Mouse (Mus musculus) testis, adult 2 months (tissue): ENCODE results near the gene Bglap.

Source experiments
- CTCF ChIP-seq: fragments of 200-500 bp; IDR thresholded peaks from 2 replicates; pipeline ENCODE4 v1.5.1; 2012; ENCODE audit warnings: low read depth, mild to moderate bottlenecking, inconsistent platforms, low read length, moderate library complexity; ENCODE audit not compliant: control insufficient read depth, insufficient read depth, insufficient replicate concordance
- POLR2A ChIP-seq: fragments of 200-500 bp; IDR thresholded peaks from 2 replicates; pipeline ENCODE4 v1.6.1; 2012; ENCODE audit warnings: low read depth, mild to moderate bottlenecking, inconsistent platforms, low read length, moderate library complexity; ENCODE audit not compliant: control insufficient read depth

DNA sequence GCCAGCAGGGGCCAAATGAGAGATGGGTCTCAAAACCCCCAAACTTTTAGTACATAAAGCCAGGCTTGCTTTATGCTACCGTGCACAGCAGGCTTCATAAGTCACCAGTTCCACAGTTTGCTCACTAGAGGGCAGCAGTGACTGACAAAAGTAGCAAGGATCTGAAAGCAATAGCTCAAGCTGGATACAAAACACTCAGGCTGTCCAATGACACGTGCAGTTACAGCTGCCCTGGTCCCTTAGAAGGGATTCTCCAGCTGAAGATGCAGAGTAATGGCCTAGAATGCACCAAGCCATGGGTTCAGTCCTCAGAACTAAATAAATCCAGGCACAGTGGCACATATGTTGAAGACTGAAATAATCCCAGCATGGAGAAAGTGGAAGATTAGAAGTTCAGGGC is 22.8 kb upstream of the Bglap start:
- TF ChIP-seq CTCF (peak; percentile 41; the same call in 1 of the 2 replicates), POLR2A (no peak)
